In the genomic region with DNA sequence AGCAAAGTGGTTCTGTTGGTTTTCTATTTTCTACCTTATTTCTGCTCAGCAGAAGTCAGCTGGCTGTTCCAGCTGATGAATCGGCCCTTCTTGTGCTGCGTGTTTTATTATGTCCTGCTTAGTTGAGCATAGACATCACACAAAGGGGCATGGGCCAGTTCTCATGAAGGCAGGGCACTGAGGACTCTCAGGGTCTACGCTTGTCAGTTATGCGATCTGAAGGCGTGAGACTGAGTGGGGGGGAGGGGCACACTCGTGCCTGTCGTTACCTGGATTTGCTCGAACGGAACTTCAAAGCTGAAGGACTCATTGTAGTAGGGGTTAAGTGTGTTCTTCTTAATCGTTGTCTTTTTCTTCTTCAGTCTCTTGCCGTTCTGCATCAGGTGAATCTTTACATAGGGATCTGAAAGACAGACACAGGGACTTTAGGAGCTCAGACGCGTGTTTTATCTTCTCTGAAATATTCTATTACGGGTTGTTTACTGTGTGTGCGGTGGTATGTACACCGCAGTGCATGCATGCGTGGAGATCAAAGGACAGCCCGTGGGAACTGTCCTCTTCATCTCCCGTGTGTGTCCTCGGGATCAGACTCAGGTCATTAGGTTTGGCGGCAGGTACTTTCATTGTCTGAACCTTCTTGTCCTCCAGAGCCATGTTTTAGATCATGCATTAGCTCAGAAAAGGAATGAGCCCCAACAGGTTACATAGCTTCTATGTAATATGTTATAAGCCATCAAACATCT, we compare ENCODE assay signal across 14 mouse cellular contexts.
DNase-seq lines count a peak whose midpoint lies in the region; ATAC-seq and TF ChIP-seq lines count a peak whose summit lies in the region.
"Had no signal": no experiment of that assay in that cellular context is flagged by ENCODE, and none has a peak within 500 bp of the region (broad histone marks: within the 10 kb centered on the region; RNA-seq: fewer than 3 reads in every experiment).

No protein-coding gene starts in this region.

- H3K4me1 ChIP-seq in kidney, postnatal 0 days (replicated peaks; ENCODE audit: insufficient read depth, low read length): no peaks in the 10 kb centered on the region
- H3K4me1 ChIP-seq in lung, postnatal 0 days (ENCODE audit: insufficient read depth, low read depth, low read length): no peaks in the 10 kb centered on the region; the same call in 1 of the 2 replicates
- peaks cover 10% of the 10 kb centered on the region for H3K4me1 ChIP-seq in limb, embryonic 14.5 days (ENCODE audit: control insufficient read depth, insufficient read depth, low read length)
- no peaks in the 10 kb centered on the region for H3K4me1 ChIP-seq in stomach, embryonic 14.5 days (ENCODE audit: control insufficient read depth, insufficient read depth, low read length)
- H3K4me1 ChIP-seq: forebrain, embryonic 15.5 days; liver, embryonic 13.5 days had no signal

- WGBS in kidney, postnatal 0 days: 32% methylated on average over 21 of the region's 21 CpGs
- 42% methylated on average over 21 of the region's 21 CpGs for WGBS in lung, postnatal 0 days
- WGBS in limb, embryonic 14.5 days: 60% methylated on average over 21 of the region's 21 CpGs
- WGBS in stomach, embryonic 14.5 days: 55% methylated on average over 21 of the region's 21 CpGs

- no peaks in the 10 kb centered on the region for H3K36me3 ChIP-seq in kidney, postnatal 0 days (ENCODE audit: insufficient read depth, low read length)
- no peaks in the 10 kb centered on the region for H3K36me3 ChIP-seq in lung, postnatal 0 days (ENCODE audit: insufficient read depth, low read length)
- no peaks in the 10 kb centered on the region for H3K36me3 ChIP-seq in limb, embryonic 14.5 days (ENCODE audit: control insufficient read depth, insufficient read depth, low read length)
- H3K36me3 ChIP-seq in stomach, embryonic 14.5 days (ENCODE audit: control insufficient read depth, insufficient read depth, low read length): no peaks in the 10 kb centered on the region
- H3K36me3 ChIP-seq: forebrain, embryonic 15.5 days; liver, embryonic 13.5 days had no signal

- no peak for TF ChIP-seq CTCF in kidney, postnatal 0 days (IDR thresholded peaks at IDR 0.05; ENCODE audit: low read depth)
- TF ChIP-seq CTCF in lung, postnatal 0 days (IDR thresholded peaks at IDR 0.05): no peak

- H3K9me3 ChIP-seq in kidney, postnatal 0 days (replicated peaks; ENCODE audit: low read length): no peaks in the 10 kb centered on the region
- no peaks in the 10 kb centered on the region for H3K9me3 ChIP-seq in lung, postnatal 0 days (ENCODE audit: low read length)
- H3K9me3 ChIP-seq in limb, embryonic 14.5 days (ENCODE audit: control insufficient read depth, low read length): no peaks in the 10 kb centered on the region
- no peaks in the 10 kb centered on the region for H3K9me3 ChIP-seq in stomach, embryonic 14.5 days (ENCODE audit: control insufficient read depth, low read depth, low read length)
- H3K9me3 ChIP-seq: forebrain, embryonic 15.5 days; hindbrain, embryonic 13.5 days; liver, embryonic 13.5 days had no signal

- no peak overlapping the region for H3K9ac ChIP-seq in kidney, postnatal 0 days (ENCODE audit: low read depth, low read length)
- H3K9ac ChIP-seq in lung, postnatal 0 days (replicated peaks; ENCODE audit: low read depth): no peak overlapping the region
- H3K9ac ChIP-seq in limb, embryonic 14.5 days (ENCODE audit: low read depth, low read length, severe bottlenecking): no peak overlapping the region
- no peak overlapping the region for H3K9ac ChIP-seq in stomach, embryonic 14.5 days (replicated peaks; ENCODE audit: low read depth, low read length)
- H3K9ac ChIP-seq: forebrain, embryonic 15.5 days; hindbrain, embryonic 13.5 days; liver, embryonic 13.5 days had no signal

- no peak for DNase-seq in kidney, postnatal 0 days (ENCODE audit: low spot score)
- DNase-seq in kidney, adult 8-10 months: no peak
- no peak for DNase-seq in lung, postnatal 0 days (ENCODE audit: low spot score)
- no peak for DNase-seq in lung, postnatal 25 days (ENCODE audit: low spot score)
- no peak for DNase-seq in limb, embryonic 14.5 days (ENCODE audit: low spot score)
- DNase-seq in c-Kit-positive CD71-positive TER-119-positive erythroid progenitor cells, embryonic 14.5 days (ENCODE audit: low spot score): no peak
- no peak for DNase-seq in adrenal gland, postnatal 10 days
- DNase-seq: cerebellum, adult 9-10 months; gastrocnemius, postnatal 10 days; liver, embryonic 13.5 days; thymus, adult 18-20 months had no signal

- H3K27ac ChIP-seq in kidney, postnatal 0 days: peak overlapping the region; percentile 9; the same call in 1 of the 2 replicates
- H3K27ac ChIP-seq in lung, postnatal 0 days (ENCODE audit: low read length): no peak overlapping the region
- no peak overlapping the region for H3K27ac ChIP-seq in limb, embryonic 14.5 days (replicated peaks; ENCODE audit: low read depth, low read length)
- no peak overlapping the region for H3K27ac ChIP-seq in stomach, embryonic 14.5 days (ENCODE audit: low read length)
- H3K27ac ChIP-seq: forebrain, embryonic 15.5 days; hindbrain, embryonic 13.5 days; liver, embryonic 13.5 days had no signal

- H3K4me2 ChIP-seq in kidney, postnatal 0 days (ENCODE audit: low read length): peak overlapping the region; percentile 42
- H3K4me2 ChIP-seq in lung, postnatal 0 days (replicated peaks; ENCODE audit: low read depth, low read length): peak overlapping the region; percentile 40
- H3K4me2 ChIP-seq in limb, embryonic 14.5 days (replicated peaks; ENCODE audit: low read depth, low read length, severe bottlenecking): peak overlapping the region; percentile 18
- H3K4me2 ChIP-seq in stomach, embryonic 14.5 days (replicated peaks; ENCODE audit: low read depth, low read length): peak overlapping the region; percentile 29; the same call in 1 of the 2 replicates
- H3K4me2 ChIP-seq: forebrain, embryonic 15.5 days; hindbrain, embryonic 13.5 days; liver, embryonic 13.5 days had no signal

- no peaks in the 10 kb centered on the region for H3K27me3 ChIP-seq in kidney, postnatal 0 days (ENCODE audit: insufficient read depth, low read length)
- H3K27me3 ChIP-seq in lung, postnatal 0 days (replicated peaks; ENCODE audit: insufficient read depth, low read length): no peaks in the 10 kb centered on the region
- no peaks in the 10 kb centered on the region; the same call in 1 of the 2 replicates for H3K27me3 ChIP-seq in limb, embryonic 14.5 days (ENCODE audit: control insufficient read depth, insufficient read depth, low read length)
- H3K27me3 ChIP-seq in stomach, embryonic 14.5 days (ENCODE audit: control insufficient read depth, insufficient read depth, low read length): no peaks in the 10 kb centered on the region
- H3K27me3 ChIP-seq: forebrain, embryonic 15.5 days; hindbrain, embryonic 13.5 days; liver, embryonic 13.5 days had no signal

- peak overlapping the region; percentile 5; the same call in 1 of the 2 replicates for H3K4me3 ChIP-seq in kidney, postnatal 0 days (replicated peaks; ENCODE audit: low read depth, low read length)
- H3K4me3 ChIP-seq in lung, postnatal 0 days (ENCODE audit: low read depth, low read length): 0 out of 2 replicates have a peak overlapping the region, but pooled peaks have one; percentile 4
- H3K4me3 ChIP-seq in limb, embryonic 14.5 days (replicated peaks; ENCODE audit: low read length): no peak overlapping the region
- no peak overlapping the region for H3K4me3 ChIP-seq in stomach, embryonic 14.5 days (ENCODE audit: low read depth, low read length)
- H3K4me3 ChIP-seq: forebrain, embryonic 15.5 days; hindbrain, embryonic 13.5 days; liver, embryonic 13.5 days had no signal

- TF ChIP-seq EP300 in lung, postnatal 0 days (IDR thresholded peaks at IDR 0.05): no peak

- TF ChIP-seq POLR2A in limb, embryonic 14.5 days (IDR thresholded peaks at IDR 0.05; ENCODE audit: borderline replicate concordance, extremely low read depth, insufficient read depth, insufficient read length): no peak

- peak; percentile 72 for ATAC-seq in kidney, postnatal 0 days (replicated peaks; ENCODE audit: low FRiP score, low read depth)
- ATAC-seq in lung, postnatal 0 days: no peak
- ATAC-seq in limb, embryonic 14.5 days (ENCODE audit: low FRiP score, low read depth): peak; percentile 10; the same call in 1 of the 2 replicates
- no peak; the same call in 1 of the 2 replicates for ATAC-seq in stomach, embryonic 14.5 days (ENCODE audit: insufficient number of reproducible peaks, insufficient read depth, low FRiP score, low read depth)
- ATAC-seq: forebrain, embryonic 15.5 days had no signal

Comparison
In these comparisons a context has a peak if more than half of its experiments do, and no peak if none do; other contexts are left out.
1. ATAC-seq: peak in kidney, postnatal 0 days (single experiment) and limb, embryonic 14.5 days (single experiment); none in lung, postnatal 0 days (single experiment) and stomach, embryonic 14.5 days (single experiment).
2. H3K4me3 ChIP-seq: peak in kidney, postnatal 0 days (single experiment) and lung, postnatal 0 days (single experiment); none in limb, embryonic 14.5 days (single experiment) and stomach, embryonic 14.5 days (single experiment).
3. Peak in every context shown above with its lines, with median percentiles within 50 percentile points of each other: H3K4me2 ChIP-seq.